Mouse (Mus musculus) lung, postnatal 14 days (tissue): ENCODE data around the gene Abcb10.
"Not testable (repeated sequence)": the region's sequence is repeated elsewhere in the genome, so short reads cannot be mapped to it uniquely, and the experiment has no call there.

Source experiments
- DNase-seq: peaks from one replicate; pipeline ENCODE4 v3.0.0; 2021

Gene Abcb10

DNA sequence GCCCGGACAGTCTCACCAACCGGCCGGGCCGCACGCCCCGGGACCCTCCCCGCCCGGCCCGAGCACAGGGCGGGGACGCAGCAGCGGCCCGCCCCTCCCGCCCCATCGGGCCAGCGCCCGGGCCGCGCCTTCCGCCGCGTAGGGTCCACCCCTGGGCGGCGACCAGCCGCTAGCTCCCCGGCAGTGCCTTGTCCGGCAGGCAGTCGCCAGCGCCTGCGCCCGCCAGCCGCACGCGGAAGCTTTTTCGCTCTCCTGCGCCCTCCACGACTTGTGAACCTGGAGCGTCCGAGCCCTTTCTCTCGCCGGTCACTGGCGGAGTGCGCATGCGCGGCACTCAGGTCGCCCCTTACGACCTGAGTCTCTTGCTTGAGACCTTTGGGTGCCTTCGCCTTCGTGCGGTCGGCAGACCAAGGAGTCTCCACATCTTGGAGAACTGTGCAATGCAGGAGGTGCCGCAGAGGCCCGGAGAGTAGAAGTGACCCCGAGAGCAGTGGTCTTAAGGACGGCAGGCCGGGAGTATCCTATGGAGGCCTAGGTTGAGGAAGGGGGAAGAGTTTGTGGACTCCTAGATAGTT is at the start of gene Abcb10:
Gene Abcb10 (minus strand): TSS at position 297 of the 575 bp plus-strand sequence.
- DNase-seq: peak; percentile 88

DNA sequence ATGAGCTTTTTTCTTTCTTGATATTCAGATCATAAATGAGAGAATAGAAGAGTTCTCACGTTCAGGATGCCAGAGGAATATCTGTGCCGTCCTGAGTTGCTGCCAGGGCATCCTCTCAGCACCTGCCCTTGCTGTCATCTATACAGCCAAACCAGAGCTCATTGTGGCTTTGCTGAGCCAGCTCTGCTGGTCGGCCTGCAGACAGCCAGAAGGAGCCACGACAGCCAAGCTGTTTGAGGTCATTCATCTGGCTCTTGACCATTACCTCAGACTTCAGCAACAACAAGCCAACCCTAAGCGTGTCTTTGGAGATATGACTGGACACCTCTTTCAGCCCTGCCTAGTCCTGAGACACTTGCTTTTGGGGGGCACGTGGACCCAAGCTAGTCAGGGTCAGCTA is 44.9 kb upstream of the Abcb10 start:
- no peak for DNase-seq

DNA sequence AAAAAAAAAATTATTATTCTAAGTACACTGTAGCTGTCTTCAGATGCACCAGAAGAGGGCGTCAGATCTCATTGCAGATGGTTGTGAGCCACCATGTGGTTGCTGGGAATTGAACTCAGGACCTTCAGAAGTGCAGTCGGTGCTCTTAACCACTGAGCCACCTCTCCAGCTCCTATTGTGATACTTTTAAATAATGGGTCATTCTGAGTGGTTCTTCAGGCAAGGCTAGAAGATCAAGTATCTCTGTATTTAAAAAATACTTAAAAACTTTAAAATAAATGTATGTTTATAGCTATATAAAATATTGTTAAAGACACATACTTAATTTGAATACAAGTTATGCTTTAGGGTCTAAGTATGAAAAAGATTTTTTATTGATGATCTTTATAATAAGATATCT is 43.3 kb upstream of the Abcb10 start:
- DNase-seq: not testable (repeated sequence)

DNA sequence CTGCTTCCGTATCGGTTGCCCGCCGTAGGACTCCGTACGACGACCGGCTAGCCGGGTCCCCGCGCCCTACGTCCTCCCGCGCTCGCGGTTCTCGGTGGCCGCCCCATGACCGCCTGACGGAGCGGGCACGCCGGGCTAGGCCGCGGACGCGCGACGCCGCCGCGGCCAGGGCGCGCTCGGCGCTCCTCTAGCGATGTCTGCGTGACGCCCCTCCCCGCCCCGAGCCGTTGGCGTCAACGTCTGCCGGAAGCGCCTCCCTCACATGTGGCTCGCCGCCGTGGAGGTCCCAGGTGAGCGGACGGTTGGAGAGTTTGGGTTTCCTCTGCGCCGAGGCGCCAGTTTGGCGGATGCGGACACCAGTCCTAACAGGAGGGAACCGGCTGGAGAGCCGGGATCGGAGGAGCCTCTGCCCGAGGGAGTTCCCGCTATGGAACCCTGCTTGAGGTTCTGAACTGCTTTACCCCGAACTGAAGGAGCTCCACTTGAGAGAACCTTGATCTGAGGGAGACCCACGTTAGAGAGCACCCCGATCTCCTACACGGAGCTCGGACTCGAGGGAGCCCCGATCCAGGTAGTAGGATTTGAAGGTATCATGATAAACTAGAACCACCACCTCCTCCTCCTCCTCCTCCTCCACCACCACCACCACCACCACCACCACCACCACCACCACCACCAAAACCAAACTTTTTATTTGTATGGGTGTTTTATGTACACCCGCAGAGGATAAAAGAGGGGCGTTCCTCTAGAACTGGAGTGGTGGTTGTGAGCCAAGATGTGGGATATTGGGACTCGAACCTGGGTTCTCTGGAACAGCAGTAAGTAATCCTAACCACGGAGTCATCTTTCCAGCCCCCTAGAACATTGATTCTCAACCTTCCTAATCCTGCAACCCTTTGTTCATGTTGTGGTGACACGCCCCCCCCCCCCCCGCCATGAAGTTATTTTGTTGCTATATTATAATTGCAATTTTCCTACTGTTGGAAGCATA is 38.6 kb upstream of the Abcb10 start, which contains the start of the genes Taf5l and Urb2:
Gene Taf5l (minus strand): TSS at position 161 of the 991 bp plus-strand sequence.
Gene Urb2 (plus strand): TSS at position 272 of the 991 bp plus-strand sequence.
- peak; percentile 92 for DNase-seq

DNA sequence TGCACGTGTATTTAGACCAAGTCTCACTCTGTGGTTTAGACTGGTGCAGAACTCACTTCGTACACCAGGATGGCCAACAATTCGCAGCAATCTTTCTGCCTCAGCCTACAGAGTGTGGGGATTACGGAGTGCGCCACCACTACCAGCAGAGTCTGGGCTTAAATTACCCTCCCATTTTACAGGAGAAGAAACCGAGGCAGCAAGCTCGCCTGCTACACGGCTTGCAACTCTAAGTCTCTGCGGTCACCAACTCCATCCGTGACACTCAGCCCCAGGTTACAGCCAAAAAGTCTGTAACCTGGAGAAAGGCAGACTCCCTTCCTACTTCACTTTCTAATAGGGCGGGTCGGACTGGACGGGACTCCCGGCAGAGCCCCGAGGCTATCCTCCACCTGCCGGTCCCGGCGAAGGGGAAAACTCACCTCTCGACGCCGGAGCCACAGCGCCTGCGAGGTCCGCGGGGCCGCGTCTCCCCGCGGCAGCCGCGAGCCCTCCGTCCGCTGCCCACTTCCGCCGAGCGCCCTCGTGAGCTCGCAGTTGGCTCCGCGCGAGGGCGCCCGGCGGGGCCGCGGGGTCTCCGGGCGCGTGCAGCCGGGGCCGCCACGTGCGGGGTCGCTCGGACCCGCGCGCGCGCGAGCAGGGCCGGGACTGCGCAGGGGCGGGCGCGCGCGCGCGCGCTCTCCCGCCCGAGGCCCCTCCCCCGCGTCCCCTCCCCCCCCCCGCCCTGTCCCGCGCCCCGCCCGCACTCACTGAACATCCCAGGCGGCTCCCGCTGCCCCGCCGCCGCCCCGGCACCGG is 37.7 kb upstream of the Abcb10 start:
- DNase-seq: peak; percentile 65

DNA sequence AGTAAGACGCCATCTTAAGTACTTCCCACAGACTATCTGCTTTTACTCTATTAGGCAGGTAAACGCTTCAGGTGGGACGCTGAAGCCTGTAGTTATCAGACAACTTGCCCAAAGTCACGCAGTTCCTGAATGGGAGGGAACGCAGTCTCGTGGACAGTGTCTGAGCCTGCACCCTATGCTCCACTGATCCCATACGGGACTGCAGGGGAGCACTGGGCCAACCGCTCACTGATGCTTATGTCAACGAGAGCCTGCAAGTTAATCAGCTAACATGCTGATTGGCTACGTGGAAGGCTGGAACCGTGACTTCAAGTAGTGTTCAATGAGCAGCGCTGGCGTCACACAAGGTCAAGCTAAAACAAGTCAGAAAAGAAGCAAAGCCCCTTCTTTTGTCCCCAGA is 36.9 kb upstream of the Abcb10 start:
- DNase-seq: no peak

DNA sequence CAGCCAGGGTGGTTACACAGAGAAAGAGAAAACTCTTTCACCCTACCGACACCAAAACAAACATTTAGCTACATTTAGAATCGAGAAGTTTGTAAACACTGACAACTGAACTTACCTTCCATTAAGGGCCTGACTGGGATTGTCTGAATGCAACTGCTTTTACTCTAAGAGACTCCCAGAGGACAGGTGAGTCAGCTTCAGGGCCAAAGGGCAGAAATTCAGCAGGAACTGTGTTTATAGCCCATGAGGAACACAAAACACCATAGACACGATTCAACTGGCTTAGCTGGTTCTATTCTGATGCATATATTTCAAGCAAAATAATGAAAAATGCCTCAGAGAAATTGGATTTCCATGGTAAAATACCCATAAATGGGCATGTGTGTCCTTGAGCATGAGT is 31.8 kb upstream of the Abcb10 start:
- DNase-seq: no peak

DNA sequence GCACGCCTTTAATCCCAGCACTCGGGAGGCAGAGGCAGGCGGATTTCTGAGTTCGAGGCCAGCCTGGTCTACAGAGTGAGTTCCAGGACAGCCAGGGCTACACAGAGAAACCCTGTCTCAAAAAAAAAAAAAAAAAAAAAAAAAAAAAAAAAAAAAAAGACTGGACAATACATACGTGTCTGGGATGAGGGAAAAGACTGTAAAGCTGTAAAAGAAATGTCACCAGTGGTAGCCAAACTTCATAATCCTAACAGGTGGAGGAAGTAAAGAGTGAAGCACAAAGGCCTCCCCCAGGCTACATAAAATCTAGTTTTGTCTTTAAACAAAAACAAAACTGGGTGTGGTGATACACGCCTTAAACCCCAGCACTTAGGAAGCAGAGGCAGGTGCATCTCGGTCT is 31.4 kb upstream of the Abcb10 start:
- not testable (repeated sequence) for DNase-seq

DNA sequence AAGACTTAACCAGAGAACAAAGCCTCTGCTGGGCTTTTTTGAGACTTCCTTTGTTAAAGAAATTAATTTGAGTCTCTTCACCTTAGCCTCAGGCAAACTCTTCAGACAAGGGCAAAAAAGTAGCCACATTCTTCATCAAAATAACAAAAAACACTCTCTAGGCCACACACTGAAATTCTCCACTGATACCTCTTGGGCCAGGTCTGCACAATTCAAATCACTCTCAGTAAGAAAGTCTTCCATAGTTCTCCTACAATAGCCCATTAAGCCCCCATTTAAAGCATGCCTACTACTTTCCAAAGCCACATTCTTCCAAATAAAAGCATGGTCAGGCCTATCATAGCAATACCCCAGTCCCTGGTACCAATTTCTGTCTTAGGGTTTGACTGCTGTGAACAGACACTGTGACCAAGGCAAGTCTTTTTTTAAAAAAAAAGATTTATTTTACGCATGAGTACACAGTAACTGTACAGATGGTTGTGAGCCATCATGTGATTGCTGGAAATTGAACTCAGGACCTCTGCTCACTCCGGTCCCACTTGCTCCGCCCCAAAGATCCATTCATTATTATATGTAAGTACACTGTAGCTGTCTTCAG is 29.2 kb upstream of the Abcb10 start:
- DNase-seq: no peak

DNA sequence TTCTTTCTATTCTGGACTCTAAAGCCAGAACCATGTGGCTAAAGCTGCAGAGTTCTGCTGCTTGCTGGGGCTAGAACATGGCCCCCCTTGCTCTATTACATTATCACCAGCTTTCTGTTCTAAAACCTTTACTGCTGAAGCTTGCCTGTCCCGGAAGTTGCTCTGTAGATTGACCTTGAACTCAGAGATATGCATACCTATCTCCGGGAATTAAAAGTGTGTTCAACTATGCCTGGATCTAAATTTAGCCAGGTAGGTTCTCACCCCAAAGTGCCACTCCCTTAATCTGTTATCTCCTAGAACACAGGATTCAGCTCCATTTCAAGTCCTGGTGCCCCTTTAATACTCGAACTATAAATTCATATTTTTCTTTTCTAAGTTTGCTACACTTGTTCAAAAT is 28.7 kb upstream of the Abcb10 start:
- no peak for DNase-seq

DNA sequence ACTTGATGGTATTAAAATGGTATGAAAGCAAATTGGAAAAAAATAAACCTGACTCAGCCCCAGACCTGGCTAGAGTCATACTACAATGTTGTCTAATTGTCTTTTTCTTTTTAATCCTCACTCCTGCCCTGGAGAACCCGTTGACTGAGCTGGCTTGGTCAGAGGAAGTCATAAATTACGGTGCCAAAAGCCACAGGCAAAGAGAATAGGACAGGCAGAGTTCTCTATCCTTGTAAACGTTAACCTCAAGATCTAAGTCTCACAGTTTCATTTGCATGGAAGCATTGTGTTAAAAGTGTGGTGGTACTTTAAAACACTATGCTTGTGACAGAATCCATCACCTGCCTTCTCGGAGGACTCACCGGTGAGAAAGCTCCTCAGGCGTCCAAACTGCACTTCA is 24.9 kb upstream of the Abcb10 start:
- no peak for DNase-seq

DNA sequence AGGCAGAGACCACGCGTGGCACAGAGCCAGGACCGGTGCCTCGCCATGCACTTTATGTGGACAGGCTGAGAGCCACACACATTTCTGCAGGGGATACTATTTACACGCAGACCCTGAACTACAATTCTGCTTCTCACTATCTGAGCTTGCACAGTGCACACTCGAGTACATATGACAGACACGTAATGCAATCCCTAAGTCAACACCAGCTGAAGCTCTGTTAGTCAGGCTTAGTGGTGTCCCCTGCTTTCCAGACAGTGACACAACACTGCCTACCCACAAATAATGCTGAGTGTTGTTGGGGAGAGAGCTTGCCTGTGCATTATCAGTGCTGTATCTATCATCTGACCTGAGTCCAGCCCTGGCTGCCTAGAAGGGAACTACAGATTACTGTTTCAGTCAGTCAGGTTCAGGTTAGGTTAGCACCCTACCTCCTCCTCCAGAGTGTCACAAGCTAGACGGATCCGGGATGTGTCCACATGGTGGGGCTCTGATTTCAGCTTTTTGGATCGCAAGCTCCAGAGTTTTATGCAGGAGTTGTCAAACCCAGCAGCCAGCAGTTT is 19.7 kb upstream of the Abcb10 start:
- no peak for DNase-seq

DNA sequence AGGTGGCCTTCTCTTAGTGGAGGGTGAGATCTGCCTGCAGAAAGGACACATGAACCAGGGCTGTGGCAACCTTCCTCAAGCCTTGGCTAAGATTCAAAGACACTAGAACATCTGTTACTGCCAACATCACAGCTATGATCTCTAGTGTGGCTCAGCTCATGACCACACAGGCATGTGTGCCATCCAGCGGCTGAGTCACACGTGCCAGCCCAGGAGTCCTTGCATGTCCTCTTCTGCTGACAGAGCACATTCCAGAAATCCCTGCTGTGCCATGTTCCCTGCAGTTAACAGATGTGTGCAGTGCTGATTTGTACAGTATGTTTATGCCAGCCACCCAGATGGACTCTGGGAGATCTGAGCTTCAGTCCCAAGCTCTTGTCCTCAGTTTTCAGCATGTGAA is 16.6 kb upstream of the Abcb10 start:
- DNase-seq: no peak

DNA sequence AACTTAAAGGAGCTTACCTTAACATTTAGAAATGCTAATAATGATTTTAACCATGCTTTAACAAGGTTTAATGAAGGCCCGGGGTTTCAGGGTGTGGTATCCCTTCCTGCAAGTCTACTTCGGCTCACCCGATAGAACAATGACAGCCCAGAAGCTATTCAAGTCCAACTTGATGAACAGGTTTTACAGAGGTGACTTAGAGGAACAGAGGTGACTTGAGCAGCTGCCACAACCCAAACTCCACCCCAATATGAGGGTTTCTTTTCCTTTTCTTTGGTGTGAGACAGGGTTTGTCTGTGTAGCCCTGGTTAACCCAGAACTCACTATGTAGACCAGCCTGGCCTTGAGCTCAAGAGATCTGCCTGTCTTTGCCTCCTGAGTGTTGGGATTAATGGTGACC is 11.1 kb upstream of the Abcb10 start:
- DNase-seq: no peak

DNA sequence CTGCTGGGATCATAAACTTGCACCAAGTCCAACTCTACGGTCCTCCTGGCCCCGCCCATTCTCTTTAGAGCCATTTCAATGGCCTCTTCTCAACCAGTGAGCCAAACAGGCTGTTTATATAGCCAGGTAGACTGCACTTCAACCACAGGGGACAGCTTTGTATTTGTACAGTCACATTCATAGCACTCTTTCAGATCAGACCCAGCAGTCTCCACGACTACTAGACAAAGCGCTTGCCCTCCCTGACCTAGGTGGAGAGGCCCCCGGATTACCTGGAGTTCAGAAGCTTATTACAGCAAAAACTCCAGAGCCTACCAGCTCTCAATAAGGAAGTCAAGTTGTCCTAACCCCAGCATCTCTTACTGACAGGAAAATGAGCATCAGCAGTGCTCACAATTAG is 10.7 kb upstream of the Abcb10 start:
- no peak for DNase-seq

DNA sequence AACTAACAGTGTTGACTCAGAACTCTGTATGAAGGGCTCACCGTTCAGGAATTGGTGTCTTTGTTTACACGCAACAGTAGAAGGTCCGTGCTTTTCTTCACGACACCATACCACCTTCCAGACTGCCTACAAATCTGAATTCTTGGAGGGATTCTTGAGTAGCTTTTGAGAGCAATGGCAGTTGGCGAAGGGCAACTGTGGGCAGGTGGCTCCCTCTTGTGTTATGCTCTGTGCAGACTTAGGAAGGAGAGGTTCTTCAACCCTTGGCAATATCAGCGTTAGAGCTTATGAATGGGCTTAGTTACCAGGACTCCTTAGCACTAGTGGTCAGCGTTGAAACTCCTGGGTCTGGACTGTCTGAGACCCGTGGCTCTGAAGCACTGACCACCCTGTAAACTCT is 9.7 kb upstream of the Abcb10 start:
- DNase-seq: peak; percentile 24

DNA sequence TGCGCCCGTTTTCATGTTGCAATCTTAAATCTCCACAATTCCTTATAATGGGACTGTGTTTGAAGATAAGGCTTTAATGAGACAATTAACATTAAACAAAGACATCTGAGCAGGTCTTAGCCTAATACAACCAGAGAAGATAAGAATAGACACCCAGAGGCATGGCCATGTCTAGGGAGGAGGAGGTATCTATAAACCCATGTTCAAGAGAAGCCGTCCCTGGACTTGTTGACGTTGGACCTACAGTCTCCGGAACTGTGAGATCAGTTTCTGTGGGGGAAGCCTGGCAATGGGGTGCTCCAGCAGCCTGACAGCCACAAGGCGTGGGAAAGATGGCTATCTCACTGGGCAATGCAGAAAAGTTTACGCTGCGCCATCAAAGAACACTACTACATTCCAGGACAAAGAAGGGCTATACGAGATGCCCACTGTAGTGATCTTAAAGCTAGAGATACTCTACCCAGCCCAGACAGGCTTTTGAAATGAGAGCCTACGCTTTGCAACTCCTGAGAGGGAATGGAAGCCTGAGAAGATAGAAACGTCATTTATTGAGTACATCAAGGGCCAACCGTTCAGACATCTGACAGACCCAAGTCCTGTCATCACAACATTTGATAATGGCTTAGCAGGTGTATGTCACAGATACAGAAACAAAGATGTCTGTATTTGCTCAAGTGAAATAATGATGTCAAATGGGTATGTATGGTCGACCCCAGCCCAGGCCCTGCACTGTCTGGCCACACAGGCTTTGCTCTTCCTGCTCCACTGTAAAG is 7.5 kb upstream of the Abcb10 start:
- no peak for DNase-seq

DNA sequence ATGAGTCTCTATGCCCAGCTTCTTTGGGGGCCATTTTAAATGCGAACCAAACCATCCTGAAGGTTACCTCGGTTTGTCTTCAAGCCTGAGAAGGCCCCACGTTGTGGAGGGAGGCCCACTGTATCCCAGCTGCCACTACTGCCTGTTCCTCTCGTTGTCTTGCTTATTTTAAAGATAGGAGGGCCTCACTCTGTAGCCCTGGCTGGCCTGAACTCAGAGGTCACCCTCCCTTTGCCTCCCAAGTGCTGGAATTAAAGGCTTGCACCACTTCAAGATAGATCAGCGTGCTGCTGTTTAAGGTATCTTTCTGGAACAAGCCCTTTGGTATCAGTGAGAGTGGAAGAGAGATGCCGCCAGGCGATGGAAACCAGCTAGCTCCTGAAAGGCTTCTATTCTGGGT is 6.2 kb upstream of the Abcb10 start:
- DNase-seq: no peak

DNA sequence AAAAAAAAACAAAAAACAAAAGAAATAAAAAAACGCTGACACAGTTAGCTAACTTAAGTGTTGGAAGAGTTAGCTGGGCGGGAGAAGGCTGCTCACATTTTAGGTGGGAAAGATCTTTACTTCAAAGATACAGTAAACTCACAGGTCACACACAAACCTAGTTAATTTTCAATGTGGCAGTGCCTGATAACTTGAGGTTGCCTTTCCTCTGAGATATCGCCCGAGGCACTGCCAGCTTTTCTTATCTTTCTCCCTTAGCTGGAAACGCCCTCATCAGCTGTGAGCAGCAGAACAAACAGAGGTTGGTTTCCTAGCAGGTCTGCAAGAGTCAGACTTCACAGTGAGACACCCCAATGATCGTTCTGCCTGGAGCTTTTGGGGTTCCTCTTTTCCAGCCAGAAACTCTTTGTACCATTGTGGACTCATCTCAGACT is 5.7 kb upstream of the Abcb10 start:
- no peak for DNase-seq

DNA sequence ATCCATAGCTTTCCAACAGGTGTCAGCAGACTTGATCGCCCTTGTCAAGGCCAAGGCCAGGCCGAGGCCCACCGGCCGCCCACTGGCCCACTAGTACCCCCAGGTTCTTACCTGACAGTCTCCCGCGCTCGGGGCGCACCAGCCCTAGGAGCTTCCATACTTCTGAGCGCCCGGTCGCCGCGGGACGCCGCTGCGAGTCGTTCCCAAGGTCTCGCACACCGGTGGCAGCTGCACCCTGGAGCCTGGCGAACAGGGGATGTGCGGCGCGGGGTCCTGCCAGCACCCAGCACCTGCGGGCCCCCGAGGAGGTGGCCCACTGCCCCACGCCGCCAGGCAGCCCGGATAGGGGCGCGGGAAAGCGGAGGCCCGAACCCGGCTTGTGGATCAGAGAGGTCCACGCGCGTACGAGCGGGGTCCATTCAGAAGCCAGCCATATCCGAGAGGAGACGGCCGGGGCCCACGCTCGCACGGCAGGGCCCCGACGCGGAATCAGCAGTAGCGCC is 580 bp downstream of the Abcb10 start:
- DNase-seq: no peak

DNA sequence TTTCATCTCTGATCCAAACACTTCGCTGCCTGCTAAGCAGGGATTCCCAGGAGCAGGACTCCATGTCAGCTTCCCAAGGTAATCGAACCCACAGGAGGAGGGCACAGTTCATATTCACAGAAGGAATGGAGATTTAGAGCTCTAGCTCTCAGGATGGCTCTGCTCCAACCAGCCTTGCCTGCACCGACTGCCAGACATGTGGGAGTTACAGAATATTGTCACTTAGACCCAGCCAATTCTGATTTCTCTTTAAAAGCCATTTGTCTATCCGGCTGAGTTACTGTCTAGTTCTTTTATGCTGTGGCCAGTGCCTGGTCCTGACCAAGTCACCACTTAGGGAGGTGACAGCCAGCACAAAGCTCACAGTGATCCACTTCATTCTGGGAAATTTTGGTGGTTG is 1.2 kb downstream of the Abcb10 start:
- no peak for DNase-seq

DNA sequence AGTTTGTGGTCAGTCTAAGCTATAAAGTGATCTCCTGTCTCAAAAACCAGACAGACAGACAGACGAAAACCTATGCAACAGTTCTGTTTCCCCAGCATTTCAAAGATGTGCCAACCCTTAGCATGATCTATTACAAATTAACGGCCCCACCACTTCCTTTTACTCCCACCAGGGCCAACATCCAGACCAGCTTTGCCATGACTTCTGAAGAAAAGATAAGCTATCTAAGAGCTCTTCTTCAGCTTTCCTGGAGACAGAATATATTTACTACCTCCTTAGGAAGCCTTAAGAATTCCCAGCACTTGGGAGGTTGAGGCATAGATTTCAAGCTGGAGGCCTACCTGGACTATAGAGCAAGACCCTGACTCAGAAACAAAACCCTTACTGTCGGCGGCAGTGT is 2.7 kb downstream of the Abcb10 start:
- no peak for DNase-seq
